Mouse (Mus musculus) heart, adult 9 months (tissue): ENCODE measurements at regions not wholly inside any gene's neighbourhood (a gene's known extent, or its start where the extent isn't known, plus 50 kb on each side); places are given as distances from the start of the nearest gene placed in this dataset.
A peak's percentile ranks its signal among the peaks of the same experiment; 100 is the strongest.

Source experiments
- DNase-seq, 2 experiments: peaks; one replicate each; pipeline ENCODE4 v3.0.0; 2022; ENCODE audit warnings: low spot score in 2 of 2

DNA sequence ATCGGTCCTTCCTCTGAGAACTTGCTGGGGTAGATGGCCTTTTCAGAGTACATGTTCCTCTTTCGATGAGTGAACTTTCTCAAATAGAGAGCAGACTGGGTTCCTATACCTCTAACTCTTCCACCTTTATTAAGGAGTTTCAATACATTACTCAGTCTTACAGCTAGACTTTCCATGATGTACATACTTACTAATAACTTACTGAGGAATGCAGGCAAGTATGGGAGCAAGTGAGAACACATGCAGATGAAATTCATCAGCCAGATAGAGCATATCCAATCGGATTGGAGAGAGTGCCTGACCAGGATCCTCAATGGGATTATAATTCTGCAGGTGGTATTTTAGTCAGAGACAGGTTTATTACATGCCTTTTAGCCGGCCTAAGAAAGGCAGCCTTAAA is 292.2 kb upstream of the Large1 start:
- no peak for DNase-seq

DNA sequence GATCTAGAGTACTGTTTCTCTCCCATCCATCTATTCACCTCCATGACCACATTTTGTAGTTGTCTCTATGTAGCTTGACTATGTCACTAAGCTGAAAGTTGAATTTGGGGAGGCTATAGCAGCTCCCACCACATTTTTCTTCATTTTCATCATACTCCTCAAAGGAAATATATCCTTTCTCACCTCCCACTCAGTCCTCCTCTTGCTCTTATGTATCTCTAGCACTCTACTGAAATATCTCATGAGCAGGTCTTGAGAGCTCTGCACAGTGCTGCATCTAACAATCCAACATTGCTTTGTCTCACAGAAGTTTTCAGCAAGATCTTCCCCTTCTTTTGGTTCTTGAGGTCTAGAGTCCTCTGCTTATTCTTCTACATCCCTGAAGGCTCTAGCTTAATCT is 273.5 kb upstream of the Large1 start:
- DNase-seq: no peak

DNA sequence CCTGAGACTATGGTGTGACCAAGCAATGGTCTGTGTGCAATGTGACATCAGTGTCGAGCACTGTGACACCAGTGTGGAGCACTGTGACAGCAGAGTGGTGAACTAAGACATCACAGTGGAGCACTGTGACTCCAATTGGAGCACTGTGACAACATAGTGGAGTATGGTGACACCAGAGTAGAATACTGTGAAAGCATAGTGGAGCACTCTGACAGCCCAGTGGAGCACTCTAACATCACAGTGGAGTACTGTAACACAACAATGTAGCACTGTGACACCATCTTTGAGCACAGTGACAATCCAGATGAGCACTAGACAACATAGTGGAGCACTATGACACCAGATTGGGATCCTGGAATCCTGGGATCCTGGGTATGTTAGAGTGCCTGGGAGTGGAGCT is 265.6 kb upstream of the Large1 start:
- peak in 1 of 2 experiments; percentile 0 for DNase-seq

DNA sequence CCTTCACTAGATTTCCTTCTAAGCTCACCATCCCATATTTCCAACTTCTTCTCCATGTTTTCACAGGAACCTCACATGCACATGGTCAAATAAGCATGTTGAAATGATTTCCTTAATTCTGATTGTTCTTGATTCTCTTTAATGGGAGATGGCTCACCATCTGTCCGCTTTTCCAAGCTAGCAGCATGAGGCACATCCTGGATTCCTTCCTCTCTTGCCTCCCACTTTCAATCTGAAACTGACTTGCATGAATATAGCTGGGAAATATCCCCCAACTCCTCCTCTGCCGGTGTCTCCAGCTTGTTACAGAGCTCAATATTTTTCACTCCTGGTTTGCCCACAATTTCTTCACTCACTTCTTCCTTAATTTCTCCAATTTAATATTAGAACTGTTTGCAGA is 261.3 kb upstream of the Large1 start:
- no peak for DNase-seq

DNA sequence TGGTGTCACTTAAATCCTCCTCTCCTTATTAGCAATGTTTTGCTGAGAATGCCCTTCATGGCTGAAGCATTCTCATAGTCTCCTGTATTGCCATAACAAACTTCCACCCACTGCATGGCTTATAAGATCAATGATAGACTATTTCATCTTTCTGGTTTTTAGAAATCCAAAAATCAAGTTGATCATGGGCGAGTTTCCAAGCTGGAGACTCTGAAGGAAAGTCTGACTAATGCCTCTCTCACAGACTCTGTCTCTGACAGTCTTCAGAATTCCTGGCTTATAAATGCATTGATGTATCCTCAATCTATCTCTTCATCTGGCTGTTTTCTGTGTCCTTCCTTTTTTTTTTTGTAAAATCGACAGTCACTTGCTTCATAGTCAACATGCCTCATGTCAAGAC is 260.8 kb upstream of the Large1 start:
- DNase-seq: no peak

DNA sequence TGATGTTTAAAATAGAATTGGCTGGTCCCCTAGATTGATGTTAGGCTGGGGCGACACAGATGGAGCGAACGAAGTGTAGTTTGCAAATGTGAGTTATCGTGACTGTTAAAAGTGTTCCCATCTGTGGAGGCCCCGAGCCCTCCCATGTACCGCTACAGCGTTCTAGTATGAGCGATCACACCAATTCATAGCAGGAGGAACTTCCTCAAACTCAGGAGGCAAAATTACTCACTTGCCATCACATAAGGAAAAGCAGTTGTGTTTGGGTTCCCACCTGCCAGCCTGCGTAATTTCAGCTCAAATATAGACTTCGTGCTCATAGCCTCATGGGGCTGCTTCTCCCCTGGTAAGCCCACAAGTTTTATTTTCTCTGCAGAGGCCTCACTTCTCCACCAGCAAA is 258.2 kb upstream of the Large1 start:
- DNase-seq: no peak

DNA sequence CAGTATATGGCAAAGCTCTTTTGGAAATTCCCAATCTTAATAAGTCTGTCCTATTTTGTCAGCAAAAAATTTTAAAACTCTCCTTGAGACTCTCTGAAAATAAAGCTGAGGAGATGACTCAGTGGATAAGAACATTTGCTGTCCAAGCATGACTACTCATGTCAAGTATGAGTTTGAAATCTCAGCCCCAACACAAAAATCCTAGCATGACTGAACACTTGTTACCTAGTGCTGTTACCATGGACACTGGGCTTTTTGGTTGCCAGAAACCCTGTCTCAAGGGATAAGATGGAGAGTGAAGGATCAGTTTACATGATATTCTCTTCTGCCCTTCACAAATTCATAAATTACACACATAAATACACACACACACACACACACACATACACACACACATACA is 217.3 kb upstream of the Large1 start:
- no peak for DNase-seq

DNA sequence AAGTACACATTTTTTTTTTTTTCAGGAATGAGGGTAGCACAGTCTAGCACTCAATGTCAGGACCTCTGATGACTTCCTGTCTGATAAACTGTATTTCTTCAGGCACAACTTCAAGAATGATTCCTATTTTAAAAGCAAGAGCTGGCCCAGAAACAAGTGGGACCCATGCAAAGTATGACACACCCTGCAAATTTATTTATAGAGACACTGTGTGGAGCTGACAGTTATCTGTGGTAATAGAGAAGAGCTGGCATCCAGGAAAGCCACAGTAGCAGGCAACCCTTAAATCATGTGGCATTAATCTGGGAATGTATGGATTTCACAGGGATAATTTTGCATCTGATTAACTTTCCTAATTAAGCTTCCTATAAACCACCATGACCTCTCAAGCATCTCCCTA is 216.6 kb upstream of the Large1 start:
- no peak for DNase-seq
